Mouse (Mus musculus) kidney, embryonic 14.5 days (tissue): ENCODE data around the gene Cisd3. TPM values are rescaled to one million over a fixed set of nuclear protein-coding genes. Genes with fewer than 3 reads are reported as not detected.
A peak's percentile ranks its signal among the peaks of the same experiment; 100 is the strongest.
"Not testable (repeated sequence)": the region's sequence is repeated elsewhere in the genome, so short reads cannot be mapped to it uniquely, and the experiment has no call there.

Experiments used
- ATAC-seq: fragments of 200-750 bp; cut with Nextera tagmentation; 2 replicates; pipeline ENCODE4 v1.8.0; 2017; ENCODE audit warnings: moderate number of reproducible peaks, mild to moderate bottlenecking, moderate TSS enrichment, moderate library complexity; ENCODE audit not compliant: low FRiP score, low TSS enrichment
- H3K27ac ChIP-seq: fragments of 300-500 bp; sonication (generic); 2 replicates; pipeline ENCODE4 v1.5.1; 2014; ENCODE audit warnings: low read depth, mild to moderate bottlenecking, low read length, moderate library complexity, mixed read lengths
- H3K27me3 ChIP-seq: fragments of 300-500 bp; sonication (generic); 2 replicates; pipeline ENCODE4 v1.6.1; 2014; ENCODE audit warnings: mild to moderate bottlenecking, low read length; ENCODE audit not compliant: control insufficient read depth, insufficient read depth
- H3K36me3 ChIP-seq: fragments of 300-500 bp; sonication (generic); 2 replicates; pipeline ENCODE4 v1.6.1; 2014; ENCODE audit warnings: low read length, mixed read lengths; ENCODE audit not compliant: control insufficient read depth, insufficient read depth
- H3K4me1 ChIP-seq: fragments of 300-500 bp; sonication (generic); 2 replicates; pipeline ENCODE4 v1.6.1; 2014; ENCODE audit warnings: low read length, mixed read lengths; ENCODE audit not compliant: control insufficient read depth, insufficient read depth
- H3K4me2 ChIP-seq: fragments of 300-500 bp; sonication (generic); replicated peaks from 2 replicates; pipeline ENCODE4 v1.6.1; 2014; ENCODE audit warnings: low read depth, mild to moderate bottlenecking, low read length
- H3K4me3 ChIP-seq: fragments of 300-500 bp; sonication (generic); 2 replicates; pipeline ENCODE4 v1.5.1; 2014; ENCODE audit warnings: mild to moderate bottlenecking, low read length
- H3K9ac ChIP-seq: fragments of 300-500 bp; sonication (generic); 2 replicates; pipeline ENCODE4 v1.6.1; 2014; ENCODE audit warnings: low read depth, mild to moderate bottlenecking, low read length, moderate library complexity
- H3K9me3 ChIP-seq: fragments of 300-500 bp; sonication (generic); 2 replicates; pipeline ENCODE4 v1.6.1; 2016; ENCODE audit warnings: low read length; ENCODE audit not compliant: control insufficient read depth
- WGBS: fragments of 180-500 bp; shearing (Covaris S2); extraction: QIAGEN DNeasy Blood & Tissue Kit; methylation state at CpG from one replicate; pipeline ENCODE4 v1.1.7; 2014; 5-methylcytosine and 5-hydroxymethylcytosine counted together
- polyA plus RNA-seq: library from polyadenylated mRNA; unstranded; fragments of >200 nt; fragmentation: Nextera tagmentation; extraction: Ambion mirVana; gene quantifications from 2 replicates; pipeline ENCODE4 v1.2.1, GENCODE M21; 2014

Cisd3 gene
- polyA plus RNA-seq, 1 experiment from 2014 or later: 30.5 TPM

GRCm38 (mm10) chr11:97700003-97700745 lies 14.5 kb downstream of the Cisd3 start, which contains the start of gene Pcgf2:
Gene Pcgf2 (minus strand): TSS chr11:97700497.
- ATAC-seq: peak; percentile 7

GRCm38 (mm10) chr11:97700746-97701580 lies 15.3 kb downstream of the Cisd3 start:
- Histone ChIP-seq H3K4me3 (peak overlapping the region; percentile 79), H3K27me3 (no peaks in the 10 kb centered on the region), H3K9ac (peak overlapping the region; percentile 88), H3K9me3 (no peaks in the 10 kb centered on the region), H3K4me1 (peaks cover 31% of the 10 kb centered on the region), H3K36me3 (peaks cover 11% of the 10 kb centered on the region), H3K27ac (peak overlapping the region; percentile 99), H3K4me2 (peak overlapping the region; percentile 95)
- ATAC-seq: no peak
- WGBS: 15% methylated on average over 30 of the region's 30 CpGs

More at GRCm38 (mm10) chr11:97700003-97700745, 14.5 kb downstream of the Cisd3 start, which contains the start of gene Pcgf2:
- Histone ChIP-seq H3K9ac (peak within 1 kb of the TSS; percentile 88), H3K4me1 (peaks cover 39% of the 10 kb centered on the region), H3K27me3 (no peaks in the 10 kb centered on the region), H3K27ac (peak within 1 kb of the TSS; percentile 99), H3K4me2 (peak within 1 kb of the TSS; percentile 95), H3K4me3 (peak within 1 kb of the TSS; percentile 79), H3K9me3 (no peaks in the 10 kb centered on the region), H3K36me3 (peaks cover 5% of the 10 kb centered on the region; the same call in 1 of the 2 replicates)
- WGBS: under 1% methylated on average over 85 of the region's 85 CpGs

GRCm38 (mm10) chr11:97701581-97702392 lies 16.2 kb downstream of the Cisd3 start:
- Histone ChIP-seq H3K36me3 (peaks cover 19% of the 10 kb centered on the region), H3K27me3 (no peaks in the 10 kb centered on the region), H3K9me3 (no peaks in the 10 kb centered on the region), H3K27ac (no peak overlapping the region), H3K9ac (no peak overlapping the region), H3K4me3 (peak overlapping the region; percentile 79; the same call in 1 of the 2 replicates), H3K4me2 (peak overlapping the region; percentile 95), H3K4me1 (peaks cover 23% of the 10 kb centered on the region)
- 51% methylated on average over 15 of the region's 15 CpGs for WGBS
- no peak for ATAC-seq

- peak overlapping the region; percentile 68 for H3K4me3 ChIP-seq
- no peaks in the 10 kb centered on the region for H3K9me3 ChIP-seq
- H3K36me3 ChIP-seq: peaks cover 25% of the 10 kb centered on the region
- WGBS: 0% methylated on average over 24 of the region's 24 CpGs
- peak overlapping the region; percentile 65 for H3K27ac ChIP-seq
- H3K4me2 ChIP-seq: peak overlapping the region; percentile 51
- H3K9ac ChIP-seq: peak overlapping the region; percentile 62
- H3K4me1 ChIP-seq: peaks cover 17% of the 10 kb centered on the region
- ATAC-seq: peak; percentile 0
- no peaks in the 10 kb centered on the region for H3K27me3 ChIP-seq
These were observed 16.7 kb downstream of the Cisd3 start for GRCm38 (mm10) chr11:97702393-97702745.

- under 1% methylated on average over 34 of the region's 35 CpGs for WGBS
- peak; percentile 88 for ATAC-seq
- H3K4me1 ChIP-seq: peaks cover 10% of the 10 kb centered on the region
- H3K4me2 ChIP-seq: peak within 1 kb of the TSS; percentile 51
- peaks cover 29% of the 10 kb centered on the region for H3K36me3 ChIP-seq
- H3K4me3 ChIP-seq: peak within 1 kb of the TSS; percentile 68
- H3K9ac ChIP-seq: peak within 1 kb of the TSS; percentile 70
- H3K27ac ChIP-seq: peak within 1 kb of the TSS; percentile 65
- H3K9me3 ChIP-seq: no peaks in the 10 kb centered on the region
- H3K27me3 ChIP-seq: no peaks in the 10 kb centered on the region
These were observed 17.6 kb downstream of the Cisd3 start, which contains the start of gene Psmb3 for GRCm38 (mm10) chr11:97703039-97703826. Gene Psmb3 (plus strand): TSS chr11:97703399.

GRCm38 (mm10) chr11:97710067-97710466 lies 24.4 kb downstream of the Cisd3 start:
- not testable (repeated sequence) for H3K9me3 ChIP-seq, ATAC-seq, H3K27me3 ChIP-seq, H3K9ac ChIP-seq, H3K4me1 ChIP-seq, H3K4me3 ChIP-seq, H3K27ac ChIP-seq, H3K4me2 ChIP-seq
- H3K36me3 ChIP-seq: peaks cover 63% of the 10 kb centered on the region
- 80% methylated on average over 2 of the region's 2 CpGs for WGBS

- Histone ChIP-seq H3K9me3 (no peaks in the 10 kb centered on the region), H3K27me3 (no peaks in the 10 kb centered on the region), H3K36me3 (peaks cover 53% of the 10 kb centered on the region), H3K9ac (no peak overlapping the region), H3K4me3 (no peak overlapping the region), H3K27ac (no peak overlapping the region), H3K4me1 (no peaks in the 10 kb centered on the region), H3K4me2 (no peak overlapping the region)
- ATAC-seq: no peak
- 78% methylated on average over 13 of the region's 13 CpGs for WGBS
These were observed 25.7 kb downstream of the Cisd3 start for GRCm38 (mm10) chr11:97711200-97711900.
